Mouse (Mus musculus) MEL (cell line): ENCODE results near the gene Pou2f2.

ENCODE experiments used
- CTCF ChIP-seq, 3 experiments: IDR thresholded peaks in 2 of 3; conservative IDR thresholded peaks in 1 of 3; 2 replicates each; pipeline ENCODE4 v1.5.1; 2011 to 2012; ENCODE audit warnings: low read length in 3 of 3, low read depth in 2 of 3, mild to moderate bottlenecking in 2 of 3, improper control_type of control experiment in 1 of 3, inconsistent platforms in 1 of 3, mixed read lengths in 1 of 3, moderate library complexity in 1 of 3; ENCODE audit not compliant: control insufficient read depth in 1 of 3, insufficient read depth in 1 of 3, poor library complexity in 1 of 3, severe bottlenecking in 1 of 3
- E2F4 ChIP-seq: IDR thresholded peaks from 2 replicates; pipeline ENCODE4 v1.6.1; 2011; ENCODE audit warnings: low read depth, low read length, improper control_type of control experiment, borderline replicate concordance
- EP300 ChIP-seq, 2 experiments: IDR thresholded peaks; 2 replicates each; pipeline ENCODE4 v1.6.1; 2011; ENCODE audit warnings: improper control_type of control experiment in 2 of 2, low read length in 2 of 2, low read depth in 1 of 2, mild to moderate bottlenecking in 1 of 2
- UBTF ChIP-seq: IDR thresholded peaks from 2 replicates; pipeline ENCODE4 v1.6.1; 2012; ENCODE audit warnings: low read depth, mild to moderate bottlenecking, inconsistent platforms, low read length, improper control_type of control experiment, moderate library complexity, borderline replicate concordance; ENCODE audit not compliant: insufficient read depth
- ZKSCAN1 ChIP-seq: IDR thresholded peaks from 2 replicates; pipeline ENCODE4 v1.6.1; 2012; ENCODE audit warnings: low read depth, mild to moderate bottlenecking, inconsistent platforms, low read length, improper control_type of control experiment, moderate library complexity

GRCm38 (mm10) chr7:25084621-25085020, 94.9 kb downstream of the Pou2f2 start:
- TF ChIP-seq CTCF (IDR thresholded peaks at IDR 0.05 in 2 of 3, conservative IDR thresholded peaks at IDR 0.05 in 1 of 3; ENCODE audit: control insufficient read depth in 1 of 3, insufficient read depth in 1 of 3, low read depth in 2 of 3, low read length in 3 of 3, poor library complexity in 1 of 3, severe bottlenecking in 1 of 3) (no peak), ZKSCAN1 (no peak), EP300 (IDR thresholded peaks at IDR 0.05; ENCODE audit: low read depth in 1 of 2, low read length in 2 of 2) (peak; percentile 63 to 78), E2F4 (no peak), UBTF (no peak)
